8 mouse cellular contexts compared by ENCODE assay signal in the genomic region with DNA sequence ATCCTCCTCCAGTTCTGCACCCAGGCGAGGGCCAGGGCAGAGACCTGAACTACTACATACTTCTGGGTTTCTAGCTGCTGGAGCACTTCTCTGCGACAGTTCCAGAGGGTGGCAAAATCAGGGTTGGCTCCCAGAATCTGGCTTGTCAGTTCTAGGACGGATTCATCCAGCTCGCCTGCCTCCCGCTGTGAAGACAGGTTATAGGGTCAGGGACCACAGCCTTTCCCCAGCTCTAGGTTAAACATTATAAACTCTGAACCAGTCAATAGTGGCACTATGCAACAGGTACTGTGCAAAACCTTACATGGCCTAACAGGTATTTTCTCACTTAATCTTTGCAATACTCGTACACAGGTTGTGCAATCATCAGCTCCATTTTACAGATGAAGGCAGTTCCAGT. TPM values are rescaled to one million over a fixed set of nuclear protein-coding genes. Genes with fewer than 3 reads are reported as not detected.
DNase-seq lines count a peak whose midpoint lies in the region; ATAC-seq and TF ChIP-seq lines count a peak whose summit lies in the region.

No protein-coding gene starts in this region.

- H3K4me1 ChIP-seq in heart, postnatal 0 days (ENCODE audit: control insufficient read depth, insufficient read depth), result no peaks in the 10 kb centered on the region; the same call in 1 of the 2 replicates
- no peaks in the 10 kb centered on the region for H3K4me1 ChIP-seq in forebrain, embryonic 11.5 days (replicated peaks; ENCODE audit: control insufficient read depth, insufficient read depth, low read length)
- no peaks in the 10 kb centered on the region for H3K4me1 ChIP-seq in kidney, postnatal 0 days (replicated peaks; ENCODE audit: insufficient read depth, low read length)

- no peak overlapping the region for H3K27ac ChIP-seq in heart, postnatal 0 days (ENCODE audit: low read depth)
- H3K27ac ChIP-seq in forebrain, embryonic 11.5 days (ENCODE audit: low read depth, low read length), result no peak overlapping the region
- peak overlapping the region; percentile 39 for H3K27ac ChIP-seq in kidney, postnatal 0 days

- TF ChIP-seq CTCF in heart, postnatal 0 days (IDR thresholded peaks at IDR 0.05; ENCODE audit: low read depth), result no peak
- no peak for TF ChIP-seq CTCF in kidney, postnatal 0 days (IDR thresholded peaks at IDR 0.05; ENCODE audit: low read depth)

- no peak for TF ChIP-seq POLR2A in myocyte (IDR thresholded peaks at IDR 0.05; ENCODE audit: insufficient read length, low read depth)

- peak overlapping the region; percentile 68 for H3K4me2 ChIP-seq in heart, postnatal 0 days (ENCODE audit: low read depth, low read length)
- H3K4me2 ChIP-seq in forebrain, embryonic 11.5 days (ENCODE audit: low read depth, low read length, severe bottlenecking), result peak overlapping the region; percentile 48; the same call in 1 of the 2 replicates
- peak overlapping the region; percentile 62 for H3K4me2 ChIP-seq in kidney, postnatal 0 days (ENCODE audit: low read length)
- H3K4me2 ChIP-seq in myocyte (ENCODE audit: low read depth), result peak overlapping the region; percentile 91

- H3K4me3 ChIP-seq in heart, postnatal 0 days (ENCODE audit: low read depth, low read length), result peak overlapping the region; percentile 80
- H3K4me3 ChIP-seq in forebrain, embryonic 11.5 days (ENCODE audit: low read depth, low read length), result peak overlapping the region; percentile 68
- peak overlapping the region; percentile 84; the same call in 1 of the 2 replicates for H3K4me3 ChIP-seq in kidney, postnatal 0 days (replicated peaks; ENCODE audit: low read depth, low read length)
- peak overlapping the region; percentile 44 for H3K4me3 ChIP-seq in myocyte

- DNase-seq in heart, postnatal 0 days (ENCODE audit: low spot score), result no peak
- DNase-seq in heart, postnatal 10 days, result no peak
- no peak for DNase-seq in forebrain, embryonic 11.5 days (ENCODE audit: low spot score)
- no peak for DNase-seq in kidney, postnatal 0 days (ENCODE audit: low spot score)
- DNase-seq in layer of hippocampus, postnatal 25 days (ENCODE audit: extremely low spot score in 1 of 2, low spot score in 1 of 2), result no peak
- no peak for DNase-seq in right cerebral cortex, adult 18-20 months

- no peak overlapping the region for H3K9ac ChIP-seq in heart, postnatal 0 days (replicated peaks; ENCODE audit: low read depth, low read length)
- H3K9ac ChIP-seq in forebrain, embryonic 11.5 days (ENCODE audit: low read length), result no peak overlapping the region
- H3K9ac ChIP-seq in kidney, postnatal 0 days (ENCODE audit: low read depth, low read length), result no peak overlapping the region

- ATAC-seq in heart, postnatal 0 days (ENCODE audit: insufficient read depth, low read depth), result no peak
- no peak for ATAC-seq in forebrain, embryonic 11.5 days (replicated peaks; ENCODE audit: low FRiP score)
- ATAC-seq in kidney, postnatal 0 days (replicated peaks; ENCODE audit: low FRiP score, low read depth), result no peak
- no peak for ATAC-seq in frontal cortex, adult (ENCODE audit: low TSS enrichment)

- H3K9me3 ChIP-seq in heart, postnatal 0 days (replicated peaks; ENCODE audit: control insufficient read depth, low read length), result no peaks in the 10 kb centered on the region
- no peaks in the 10 kb centered on the region for H3K9me3 ChIP-seq in forebrain, embryonic 11.5 days (ENCODE audit: control insufficient read depth, low read length)
- no peaks in the 10 kb centered on the region for H3K9me3 ChIP-seq in kidney, postnatal 0 days (replicated peaks; ENCODE audit: low read length)

- peaks cover 16% of the 10 kb centered on the region for H3K36me3 ChIP-seq in heart, postnatal 0 days (replicated peaks; ENCODE audit: control insufficient read depth, insufficient read depth, low read length)
- no peaks in the 10 kb centered on the region; the same call in 1 of the 2 replicates for H3K36me3 ChIP-seq in forebrain, embryonic 11.5 days (ENCODE audit: control insufficient read depth, insufficient read depth, low read length)
- H3K36me3 ChIP-seq in kidney, postnatal 0 days (ENCODE audit: insufficient read depth, low read length), result peaks cover 25% of the 10 kb centered on the region; the same call in 1 of the 2 replicates
- H3K36me3 ChIP-seq in myocyte (ENCODE audit: control insufficient read depth, insufficient read depth), result no peaks in the 10 kb centered on the region

- intact Hi-C loops in heart, postnatal 10 days (cut with DNase I), result loop anchor here (2.0 kb wide), 1 partner anchor 38 kb away; no protein-coding TSS in a partner anchor

- H3K79me2 ChIP-seq in myocyte (ENCODE audit: control insufficient read depth, insufficient read depth), result no peaks in the 10 kb centered on the region

- H3ac ChIP-seq in myocyte (ENCODE audit: control insufficient read depth, insufficient read length), result peak overlapping the region; percentile 39

- 91% methylated on average over 6 of the region's 6 CpGs for WGBS in heart, postnatal 0 days
- WGBS in forebrain, embryonic 11.5 days, result 75% methylated on average over 6 of the region's 6 CpGs
- WGBS in kidney, postnatal 0 days, result 68% methylated on average over 6 of the region's 6 CpGs

- no peak for TF ChIP-seq EP300 in heart, postnatal 0 days (IDR thresholded peaks at IDR 0.05; ENCODE audit: low read depth)

- H3K27me3 ChIP-seq in heart, postnatal 0 days (ENCODE audit: control insufficient read depth, insufficient read depth, low read length), result no peaks in the 10 kb centered on the region
- no peaks in the 10 kb centered on the region for H3K27me3 ChIP-seq in forebrain, embryonic 11.5 days (ENCODE audit: control insufficient read depth, insufficient read depth, low read length)
- no peaks in the 10 kb centered on the region for H3K27me3 ChIP-seq in kidney, postnatal 0 days (ENCODE audit: insufficient read depth, low read length)
- H3K27me3 ChIP-seq in myocyte (ENCODE audit: control insufficient read depth, insufficient read depth, insufficient read length), result no peaks in the 10 kb centered on the region

TF ChIP-seq in myocyte, 11 proteins besides CTCF, POLR2A, EP300 and RAD21 (continues in another document):
- TF ChIP-seq MAX (IDR thresholded peaks at IDR 0.05; ENCODE audit: low read depth) (no peak), E2F4 (IDR thresholded peaks at IDR 0.05; ENCODE audit: insufficient read depth) (no peak), REST (IDR thresholded peaks at IDR 0.05; ENCODE audit: insufficient read depth, insufficient read length) (no peak), TCF3 (IDR thresholded peaks at IDR 0.05; ENCODE audit: insufficient read length, low read depth) (no peak), MYOG (IDR thresholded peaks at IDR 0.05; ENCODE audit: control insufficient read depth in 1 of 3, insufficient read depth in 1 of 3, insufficient read length in 2 of 3, low read depth in 2 of 3) (no peak), SRF (IDR thresholded peaks at IDR 0.05; ENCODE audit: control insufficient read depth, insufficient read length, low read depth) (no peak), MYOD1 (IDR thresholded peaks at IDR 0.05; ENCODE audit: control insufficient read depth in 1 of 3, insufficient read length in 2 of 3, low read depth in 2 of 3) (no peak), USF1 (IDR thresholded peaks at IDR 0.05; ENCODE audit: low read depth) (no peak)

RNA-seq across cellular contexts. Expression of a gene that starts 1.0 kb away (rescaled TPM):
- total RNA-seq in heart, postnatal 0 days (2014; rRNA removed; ENCODE audit: low replicate concordance), result 35.6 and 36.8 TPM in 2 replicates
- polyA plus RNA-seq in heart, postnatal 0 days (2015; fragmentation: Nextera tagmentation; extraction: Ambion mirVana), result 20.8 and 21.8 TPM in 2 replicates
- total RNA-seq in heart, postnatal 10 days (2021), result 10 to 100 TPM; 13.7 to 14.4 TPM
- polyA plus RNA-seq in forebrain, embryonic 11.5 days (2014; fragmentation: Nextera tagmentation; extraction: Ambion mirVana), result 23.4 and 27.1 TPM in 2 replicates
- 39.9 and 43.2 TPM in 2 replicates for polyA plus RNA-seq in kidney, postnatal 0 days (2015; fragmentation: Nextera tagmentation; extraction: Ambion mirVana)
- 18.4 TPM for polyA plus RNA-seq in myocyte (2012; fragmentation: generic; extraction: Trizol)
- total RNA-seq in layer of hippocampus, postnatal 25 days (2021), result 10 to 100 TPM; 40.1 to 45.0 TPM

RNA-seq across cellular contexts. Expression of a gene that starts 7.3 kb away (rescaled TPM):
- 0.85 and 1.3 TPM in 2 replicates for total RNA-seq in heart, postnatal 0 days (2014; rRNA removed; ENCODE audit: low replicate concordance)
- 0.11 and 0.27 TPM in 2 replicates for polyA plus RNA-seq in heart, postnatal 0 days (2015; fragmentation: Nextera tagmentation; extraction: Ambion mirVana)
- total RNA-seq in heart, postnatal 10 days (2021), result under 1 TPM; 0.24 to 0.25 TPM
- 0.21 and 1.4 TPM in 2 replicates for polyA plus RNA-seq in forebrain, embryonic 11.5 days (2014; fragmentation: Nextera tagmentation; extraction: Ambion mirVana)
- polyA plus RNA-seq in kidney, postnatal 0 days (2015; fragmentation: Nextera tagmentation; extraction: Ambion mirVana), result 5.9 and 7.6 TPM in 2 replicates
- 0.06 TPM for polyA plus RNA-seq in myocyte (2012; fragmentation: generic; extraction: Trizol)
- under 1 TPM; 0.17 to 0.23 TPM for total RNA-seq in layer of hippocampus, postnatal 25 days (2021)

RNA-seq across cellular contexts. Expression of a gene that starts 24.4 kb away (rescaled TPM):
- total RNA-seq in heart, postnatal 0 days (2014; rRNA removed; ENCODE audit: low replicate concordance), result 51.9 and 58.1 TPM in 2 replicates
- 62.9 and 65.0 TPM in 2 replicates for polyA plus RNA-seq in heart, postnatal 0 days (2015; fragmentation: Nextera tagmentation; extraction: Ambion mirVana)
- total RNA-seq in heart, postnatal 10 days (2021), result 10 to 100 TPM; 54.5 to 56.6 TPM
- polyA plus RNA-seq in forebrain, embryonic 11.5 days (2014; fragmentation: Nextera tagmentation; extraction: Ambion mirVana), result 63.6 and 76.7 TPM in 2 replicates
- 122 and 127 TPM in 2 replicates for polyA plus RNA-seq in kidney, postnatal 0 days (2015; fragmentation: Nextera tagmentation; extraction: Ambion mirVana)
- polyA plus RNA-seq in myocyte (2012; fragmentation: generic; extraction: Trizol), result 76.3 TPM
- total RNA-seq in layer of hippocampus, postnatal 25 days (2021), result 10 to 100 TPM; 78.3 to 94.9 TPM

RNA-seq across cellular contexts. Expression of a gene that starts 24.4 kb away (rescaled TPM):
- 20.2 and 26.3 TPM in 2 replicates for total RNA-seq in heart, postnatal 0 days (2014; rRNA removed; ENCODE audit: low replicate concordance)
- 13.1 and 14.2 TPM in 2 replicates for polyA plus RNA-seq in heart, postnatal 0 days (2015; fragmentation: Nextera tagmentation; extraction: Ambion mirVana)
- 10 to 100 TPM; 14.5 to 18.7 TPM for total RNA-seq in heart, postnatal 10 days (2021)
- polyA plus RNA-seq in forebrain, embryonic 11.5 days (2014; fragmentation: Nextera tagmentation; extraction: Ambion mirVana), result 54.2 and 57.4 TPM in 2 replicates
- 26.2 and 26.5 TPM in 2 replicates for polyA plus RNA-seq in kidney, postnatal 0 days (2015; fragmentation: Nextera tagmentation; extraction: Ambion mirVana)
- polyA plus RNA-seq in myocyte (2012; fragmentation: generic; extraction: Trizol), result 24.9 TPM
- total RNA-seq in layer of hippocampus, postnatal 25 days (2021), result 10 to 100 TPM; 13.4 to 13.6 TPM

RNA-seq across cellular contexts. Expression of a gene that starts 37.2 kb away (rescaled TPM):
- 0.31 and 0.34 TPM in 2 replicates for total RNA-seq in heart, postnatal 0 days (2014; rRNA removed; ENCODE audit: low replicate concordance)
- polyA plus RNA-seq in heart, postnatal 0 days (2015; fragmentation: Nextera tagmentation; extraction: Ambion mirVana), result 2.8 and 3.6 TPM in 2 replicates
- total RNA-seq in heart, postnatal 10 days (2021), result 1 to 10 TPM; 1.1 to 1.2 TPM
- polyA plus RNA-seq in forebrain, embryonic 11.5 days (2014; fragmentation: Nextera tagmentation; extraction: Ambion mirVana), result not detected in 2 replicates
- 50.0 and 51.0 TPM in 2 replicates for polyA plus RNA-seq in kidney, postnatal 0 days (2015; fragmentation: Nextera tagmentation; extraction: Ambion mirVana)
- 0.17 TPM for polyA plus RNA-seq in myocyte (2012; fragmentation: generic; extraction: Trizol)
- 1 to 10 TPM; 1.4 to 2.1 TPM for total RNA-seq in layer of hippocampus, postnatal 25 days (2021)
